Mouse (Mus musculus) small intestine, adult 2 months (tissue): ENCODE measurements around the gene Nsl1.

ENCODE experiments used
- CTCF ChIP-seq: fragments of 200-500 bp; IDR thresholded peaks from 2 replicates; pipeline ENCODE4 v1.5.1; 2012; ENCODE audit warnings: low read depth, mild to moderate bottlenecking, control low read depth, inconsistent platforms, low read length, moderate library complexity, mixed read lengths; ENCODE audit not compliant: insufficient replicate concordance, insufficient read length; ENCODE audit errors: extremely low read depth
- POLR2A ChIP-seq: fragments of 200-500 bp; IDR thresholded peaks from 2 replicates; pipeline ENCODE4 v1.6.1; 2012; ENCODE audit warnings: low read depth, mild to moderate bottlenecking, control low read depth, inconsistent platforms, low read length, moderate library complexity

GRCm38 (mm10) chr1:191019803-191020202 lies 43.0 kb upstream of the Nsl1 start:
- no peak for TF ChIP-seq CTCF
- no peak for TF ChIP-seq POLR2A
